Mouse (Mus musculus) myocyte (in vitro differentiated cells): Measurements from ENCODE around the gene Slc3a2. TPM values are rescaled to one million over a fixed set of nuclear protein-coding genes. Genes with fewer than 3 reads are reported as not detected.

Experiments
- H3K27me3 ChIP-seq: one replicate; pipeline ENCODE4 v1.6.1; 2011; ENCODE audit not compliant: control insufficient read depth, insufficient read depth, insufficient read length
- H3K36me3 ChIP-seq: one replicate; pipeline ENCODE4 v1.6.1; 2011; ENCODE audit not compliant: control insufficient read depth, insufficient read depth
- H3K4me2 ChIP-seq: one replicate; pipeline ENCODE4 v1.6.1; 2011; ENCODE audit warnings: low read depth, control low read depth
- H3K4me3 ChIP-seq: one replicate; pipeline ENCODE4 v1.5.1; 2011; ENCODE audit warnings: mild to moderate bottlenecking, control low read depth, moderate library complexity
- H3K79me2 ChIP-seq: one replicate; pipeline ENCODE4 v1.6.1; 2011; ENCODE audit not compliant: control insufficient read depth, insufficient read depth
- H3ac ChIP-seq: one replicate; pipeline ENCODE4 v1.6.1; 2011; ENCODE audit not compliant: control insufficient read depth, insufficient read length
- CEBPB ChIP-seq: IDR thresholded peaks from 2 replicates; pipeline ENCODE4 v1.6.1; 2011; ENCODE audit warnings: mild to moderate bottlenecking, moderate library complexity; ENCODE audit not compliant: poor library complexity, insufficient read depth, severe bottlenecking
- E2F4 ChIP-seq: IDR thresholded peaks from one replicate; pipeline ENCODE4 v1.6.1; 2011; ENCODE audit warnings: mild to moderate bottlenecking, control low read depth, moderate library complexity; ENCODE audit not compliant: insufficient read depth
- MAX ChIP-seq: IDR thresholded peaks from one replicate; pipeline ENCODE4 v1.6.1; 2011; ENCODE audit warnings: low read depth, mild to moderate bottlenecking, control low read depth
- MYOD1 ChIP-seq, 3 experiments: IDR thresholded peaks; one replicate each; pipeline ENCODE4 v1.6.1; 2011; ENCODE audit warnings: control low read depth in 2 of 3, low read depth in 2 of 3, mild to moderate bottlenecking in 2 of 3, moderate library complexity in 1 of 3; ENCODE audit not compliant: insufficient read length in 2 of 3, control insufficient read depth in 1 of 3
- MYOG ChIP-seq, 3 experiments: IDR thresholded peaks; one replicate each; pipeline ENCODE4 v1.6.1; 2011; ENCODE audit warnings: control low read depth in 2 of 3, low read depth in 2 of 3, mild to moderate bottlenecking in 2 of 3; ENCODE audit not compliant: insufficient read length in 2 of 3, control insufficient read depth in 1 of 3, insufficient read depth in 1 of 3
- POLR2A ChIP-seq: IDR thresholded peaks from one replicate; pipeline ENCODE4 v1.6.1; 2011; ENCODE audit warnings: low read depth, mild to moderate bottlenecking, control low read depth, moderate library complexity; ENCODE audit not compliant: insufficient read length
- POLR2AphosphoS2 ChIP-seq: IDR thresholded peaks from one replicate; pipeline ENCODE4 v1.6.1; 2011; ENCODE audit warnings: low read depth, control low read depth; ENCODE audit not compliant: insufficient read length
- REST ChIP-seq: IDR thresholded peaks from one replicate; pipeline ENCODE4 v1.6.1; 2011; ENCODE audit warnings: mild to moderate bottlenecking, control low read depth, moderate library complexity; ENCODE audit not compliant: insufficient read depth, insufficient read length
- SRF ChIP-seq: IDR thresholded peaks from one replicate; pipeline ENCODE4 v1.6.1; 2011; ENCODE audit warnings: low read depth; ENCODE audit not compliant: control insufficient read depth, insufficient read length
- TCF12 ChIP-seq: IDR thresholded peaks from one replicate; pipeline ENCODE4 v1.6.1; 2011; ENCODE audit warnings: mild to moderate bottlenecking, control low read depth; ENCODE audit not compliant: poor library complexity, insufficient read depth, severe bottlenecking
- TCF3 ChIP-seq: IDR thresholded peaks from one replicate; pipeline ENCODE4 v1.6.1; 2011; ENCODE audit warnings: low read depth, control low read depth; ENCODE audit not compliant: insufficient read length
- USF1 ChIP-seq: IDR thresholded peaks from one replicate; pipeline ENCODE4 v1.6.1; 2011; ENCODE audit warnings: low read depth, mild to moderate bottlenecking, control low read depth, moderate library complexity
- polyA plus RNA-seq: library from polyadenylated mRNA; unstranded; fragments of >200 nt; fragmentation: generic; extraction: Trizol; gene quantifications from one replicate; pipeline ENCODE4 v1.2.1, GENCODE M21; 2012; ENCODE audit warnings: missing spikeins

Slc3a2 gene
- polyA plus RNA-seq, 1 experiment = 806 TPM

GRCm38 (mm10) chr19:8758899-8759298 is 35.7 kb upstream of the Slc3a2 start:
- no peak overlapping the region for H3K4me3 ChIP-seq

GRCm38 (mm10) chr19:8757471-8757998 is 34.4 kb upstream of the Slc3a2 start:
- Histone ChIP-seq H3K27me3 (no peaks in the 10 kb centered on the region), H3K4me3 (peak overlapping the region; percentile 77), H3ac (peak overlapping the region; percentile 96), H3K4me2 (peak overlapping the region; percentile 92), H3K36me3 (peaks cover 19% of the 10 kb centered on the region), H3K79me2 (peaks cover 70% of the 10 kb centered on the region)
- TF ChIP-seq USF1 (no peak), SRF (no peak), MAX (no peak), E2F4 (no peak)

More at GRCm38 (mm10) chr19:8758899-8759298, 35.7 kb upstream of the Slc3a2 start:
- H3K27me3 ChIP-seq = no peaks in the 10 kb centered on the region
- H3K79me2 ChIP-seq = peaks cover 70% of the 10 kb centered on the region
- TF ChIP-seq MYOG (IDR thresholded peaks at IDR 0.05; ENCODE audit: control insufficient read depth in 1 of 3, insufficient read depth in 1 of 3, insufficient read length in 2 of 3, low read depth in 2 of 3) (no peak), TCF3 (no peak), TCF12 (no peak), USF1 (no peak), POLR2A (no peak), SRF (no peak), REST (no peak), POLR2AphosphoS2 (no peak), MAX (no peak), CEBPB (no peak), MYOD1 (IDR thresholded peaks at IDR 0.05; ENCODE audit: control insufficient read depth in 1 of 3, insufficient read length in 2 of 3, low read depth in 2 of 3) (no peak), E2F4 (no peak)
- H3ac ChIP-seq = no peak overlapping the region
- H3K36me3 ChIP-seq = peaks cover 10% of the 10 kb centered on the region
- peak overlapping the region; percentile 92 for H3K4me2 ChIP-seq

- no peaks in the 10 kb centered on the region for H3K27me3 ChIP-seq
- H3ac ChIP-seq = peak within 1 kb of the TSS; percentile 96
- H3K36me3 ChIP-seq = peaks cover 26% of the 10 kb centered on the region
- peak within 1 kb of the TSS; percentile 77 for H3K4me3 ChIP-seq
- peaks cover 64% of the 10 kb centered on the region for H3K79me2 ChIP-seq
- TF ChIP-seq USF1 (no peak), TCF3 (no peak), CEBPB (no peak), MYOG (IDR thresholded peaks at IDR 0.05; ENCODE audit: control insufficient read depth in 1 of 3, insufficient read depth in 1 of 3, insufficient read length in 2 of 3, low read depth in 2 of 3) (no peak), MYOD1 (IDR thresholded peaks at IDR 0.05; ENCODE audit: control insufficient read depth in 1 of 3, insufficient read length in 2 of 3, low read depth in 2 of 3) (peak in 1 of 3 experiments; percentile 20), TCF12 (no peak), E2F4 (no peak), SRF (peak; percentile 17), POLR2AphosphoS2 (peak; percentile 89), REST (no peak), MAX (no peak), POLR2A (peak; percentile 94)
- peak within 1 kb of the TSS; percentile 92 for H3K4me2 ChIP-seq
Observed at GRCm38 (mm10) chr19:8756635-8757387, 33.6 kb upstream of the Slc3a2 start, which contains the start of gene Nxf1. Gene Nxf1 (plus strand): TSS chr19:8757073.

GRCm38 (mm10) chr19:8755652-8756051 is 32.5 kb upstream of the Slc3a2 start:
- TF ChIP-seq POLR2AphosphoS2 (peak; percentile 53), USF1 (no peak)
- Histone ChIP-seq H3K27me3 (no peaks in the 10 kb centered on the region), H3K4me2 (peak overlapping the region; percentile 71), H3K36me3 (peaks cover 37% of the 10 kb centered on the region), H3K4me3 (peak overlapping the region; percentile 77), H3ac (no peak overlapping the region), H3K79me2 (peaks cover 52% of the 10 kb centered on the region)

- no peak overlapping the region for H3ac ChIP-seq
- peaks cover 91% of the 10 kb centered on the region for H3K36me3 ChIP-seq
- peak; percentile 20 for TF ChIP-seq USF1
- no peak for TF ChIP-seq REST
- TF ChIP-seq E2F4 = no peak
- TF ChIP-seq MYOG (IDR thresholded peaks at IDR 0.05; ENCODE audit: control insufficient read depth in 1 of 3, insufficient read depth in 1 of 3, insufficient read length in 2 of 3, low read depth in 2 of 3) = no peak
- TF ChIP-seq POLR2A = no peak
- no peak for TF ChIP-seq SRF
- TF ChIP-seq POLR2AphosphoS2 = no peak
- H3K79me2 ChIP-seq = peaks cover 17% of the 10 kb centered on the region
- H3K4me3 ChIP-seq = no peak overlapping the region
- no peaks in the 10 kb centered on the region for H3K27me3 ChIP-seq
- H3K4me2 ChIP-seq = no peak overlapping the region
Observed at GRCm38 (mm10) chr19:8747368-8747767, 24.2 kb upstream of the Slc3a2 start.
